Mouse (Mus musculus) CD4-positive naive resting alpha-beta T cell, adult 76 days (primary cell): Measurements from ENCODE around the gene Dkkl1. TPM values are rescaled to one million over a fixed set of nuclear protein-coding genes. Genes with fewer than 3 reads are reported as not detected.

ENCODE experiments used
- total RNA-seq: library from RNA; stranded (reverse); gene quantifications from one replicate; pipeline ENCODE4 v1.2.4, GENCODE M21; 2023

The Dkkl1 gene
- not detected for total RNA-seq

DNA sequence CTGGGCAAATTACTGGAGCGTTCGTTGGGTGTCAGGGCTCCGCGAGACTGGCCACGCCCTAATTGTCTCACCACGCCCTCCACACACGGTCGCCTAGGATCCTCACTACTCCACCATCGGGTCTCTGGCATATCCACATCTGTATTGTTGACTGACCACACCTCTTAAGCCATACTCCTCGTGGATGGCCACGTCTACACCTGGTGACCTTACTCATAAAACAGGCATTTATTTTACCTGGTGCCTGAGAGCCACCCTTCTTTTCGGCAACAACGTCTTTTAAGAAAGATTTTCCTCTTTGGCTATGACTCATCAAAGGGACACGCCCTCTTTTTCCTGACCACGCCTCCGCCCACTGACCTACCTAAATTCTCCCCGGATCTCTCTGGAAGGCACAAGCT is at the start of gene Dkkl1:
Gene Dkkl1 (minus strand): TSS at position 297 of the 401 bp plus-strand sequence.

DNA sequence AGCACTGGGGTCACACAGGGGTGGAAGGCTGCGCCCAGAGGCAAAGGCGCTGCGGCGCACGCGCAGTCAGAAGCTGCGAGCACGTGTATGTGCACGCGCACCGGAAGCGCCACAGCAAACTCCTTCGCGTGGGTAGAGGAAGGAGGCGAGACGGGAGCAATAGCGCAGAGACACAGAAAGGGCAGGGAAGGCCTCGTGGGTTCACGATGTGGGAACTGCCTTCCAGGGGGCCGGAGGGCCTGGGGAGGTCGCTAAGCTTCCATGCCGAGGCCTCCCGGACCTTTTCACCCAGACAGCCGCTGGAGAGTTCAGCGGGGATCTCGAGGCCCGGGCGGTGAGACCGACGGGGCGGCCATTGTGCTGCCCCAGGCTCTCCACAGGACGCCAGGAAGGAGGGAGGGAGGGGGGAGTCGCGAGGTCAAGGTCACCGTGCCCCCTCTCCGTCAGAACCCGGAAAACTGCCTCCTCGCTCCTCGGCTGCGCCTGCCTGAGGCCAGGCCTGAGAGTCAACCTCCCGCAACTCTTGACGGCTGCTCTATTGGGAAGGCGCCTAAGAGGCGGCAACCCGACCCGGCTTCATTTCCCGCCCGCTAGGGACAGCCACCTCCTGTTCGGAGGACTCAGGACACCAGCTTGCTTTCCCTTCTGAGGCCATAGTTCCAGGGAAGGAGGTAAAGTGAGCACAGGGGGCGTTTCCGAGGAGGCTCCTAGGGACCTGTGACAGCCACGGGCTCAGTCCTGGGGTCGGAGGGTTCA is 28.9 kb upstream of the Dkkl1 start, which contains the start of gene Slc6a16:
Gene Slc6a16 (plus strand): TSS at position 453 of the 756 bp plus-strand sequence.

DNA sequence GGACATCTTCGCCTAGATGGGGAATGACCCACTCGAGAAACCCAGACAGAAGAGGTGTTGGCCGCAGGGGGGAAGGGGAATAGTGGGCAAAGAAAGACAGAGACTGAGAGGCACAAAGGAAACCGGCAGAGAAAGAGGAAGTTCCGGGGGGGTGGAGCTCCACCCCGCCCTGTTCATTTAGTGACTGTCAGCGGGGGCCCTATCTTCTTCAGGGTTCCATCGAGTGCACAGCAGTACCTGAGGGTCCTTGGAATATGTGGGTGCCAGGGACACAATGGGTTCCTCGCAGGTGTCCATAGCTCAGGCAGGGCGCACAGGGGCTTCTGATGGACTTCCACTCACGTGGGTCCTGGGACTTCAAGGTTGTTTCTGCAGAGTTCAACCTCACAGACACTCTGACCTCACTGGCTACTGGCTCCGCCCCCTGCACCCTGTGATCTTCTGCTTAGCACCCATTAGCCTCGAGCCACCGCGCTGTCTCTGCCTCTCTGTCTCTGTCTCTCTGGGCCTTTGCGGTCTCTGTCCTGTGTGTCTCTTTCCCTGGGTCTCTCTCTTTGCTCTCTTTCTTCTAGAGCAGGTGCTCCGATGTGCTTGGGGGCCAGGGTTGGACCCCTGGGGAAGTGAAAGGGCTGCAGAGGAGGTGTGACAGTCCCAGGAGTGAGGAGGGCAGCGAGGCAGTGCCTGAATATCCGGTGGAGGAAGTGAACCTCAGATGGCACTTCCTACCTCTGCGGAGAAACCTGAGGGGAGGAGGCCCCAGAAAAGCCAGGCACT is 27.0 kb upstream of the Dkkl1 start, which contains the start of gene Cd37:
Gene Cd37 (minus strand): TSS at position 393 of the 774 bp plus-strand sequence.

DNA sequence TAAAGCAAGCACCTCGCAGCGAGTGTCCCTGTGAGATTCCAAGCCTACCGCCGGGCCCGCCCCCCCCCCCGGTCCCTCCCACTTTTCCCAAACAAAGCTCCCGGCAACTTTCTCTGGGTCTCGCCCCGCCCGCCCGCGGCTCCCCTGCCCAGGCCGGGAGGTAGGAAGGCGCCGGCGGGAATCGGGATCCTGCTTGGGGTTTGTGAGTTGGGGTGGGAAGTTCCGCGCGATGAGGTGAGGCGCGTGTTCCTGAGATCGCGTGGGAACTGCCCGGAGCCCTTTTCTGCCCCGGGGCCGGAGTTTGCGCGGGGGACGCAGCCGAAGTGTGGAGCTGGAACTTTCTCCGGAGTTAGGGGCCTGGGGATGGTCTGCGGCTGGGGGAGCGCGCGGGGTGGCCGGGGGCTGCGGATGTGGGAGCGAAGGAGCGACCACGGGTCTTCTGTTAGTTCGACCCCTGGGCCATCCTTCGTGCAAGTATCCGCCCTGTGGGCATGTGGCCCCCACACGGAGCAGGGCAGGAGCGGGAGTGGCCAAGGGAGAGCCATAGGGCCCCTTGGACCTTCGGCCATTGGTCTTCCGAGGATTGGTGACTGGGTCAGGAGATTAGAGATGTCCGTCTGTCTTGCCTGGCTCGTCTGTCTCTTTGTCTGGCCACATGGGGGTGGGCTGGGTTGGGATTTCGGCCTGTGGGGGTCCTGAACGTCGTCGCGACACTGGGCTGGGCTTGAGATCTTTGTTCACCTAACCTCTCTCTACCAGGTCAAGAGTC is 3.9 kb upstream of the Dkkl1 start, which contains the start of gene Tead2:
Gene Tead2 (plus strand): TSS at position 81 of the 769 bp plus-strand sequence.

DNA sequence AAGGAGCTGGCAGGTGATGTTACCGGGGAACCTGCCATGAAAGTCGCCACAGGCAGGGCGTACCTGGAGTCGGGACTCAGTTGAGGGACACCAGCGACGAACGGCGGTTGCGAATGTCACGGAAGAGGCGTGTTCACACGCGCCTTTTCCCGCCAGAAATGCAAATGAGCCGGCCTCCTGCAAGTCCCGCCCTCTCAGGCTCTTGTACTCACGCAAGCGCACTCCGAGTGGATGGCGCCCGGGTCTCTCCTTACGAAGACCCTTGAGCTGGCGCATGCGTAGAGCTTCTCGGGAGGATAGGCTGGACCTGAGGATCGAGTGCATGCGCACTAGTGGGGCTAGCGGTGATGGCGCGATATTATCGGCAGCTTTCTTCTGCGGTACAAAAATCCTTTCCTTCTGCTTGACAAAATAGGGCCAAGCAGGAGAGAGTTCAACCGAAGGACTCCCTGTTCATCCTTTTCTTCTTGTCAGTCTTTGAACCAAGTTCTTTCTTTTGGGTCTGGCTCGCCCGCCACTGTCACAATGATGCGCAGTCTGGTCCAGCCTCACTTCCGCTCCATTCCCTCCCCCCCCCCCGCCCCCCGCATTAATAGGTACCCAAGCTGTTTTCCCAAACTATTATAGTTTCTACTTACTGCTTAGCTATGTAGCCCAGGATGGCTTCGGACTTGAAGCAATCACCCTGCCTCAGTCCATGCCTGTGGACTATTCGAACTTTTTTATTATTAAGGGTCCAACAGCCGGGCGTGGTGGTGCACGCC is 7.4 kb downstream of the Dkkl1 start, which contains the start of gene Ccdc155:
Gene Ccdc155 (minus strand): TSS at position 513 of the 764 bp plus-strand sequence.

DNA sequence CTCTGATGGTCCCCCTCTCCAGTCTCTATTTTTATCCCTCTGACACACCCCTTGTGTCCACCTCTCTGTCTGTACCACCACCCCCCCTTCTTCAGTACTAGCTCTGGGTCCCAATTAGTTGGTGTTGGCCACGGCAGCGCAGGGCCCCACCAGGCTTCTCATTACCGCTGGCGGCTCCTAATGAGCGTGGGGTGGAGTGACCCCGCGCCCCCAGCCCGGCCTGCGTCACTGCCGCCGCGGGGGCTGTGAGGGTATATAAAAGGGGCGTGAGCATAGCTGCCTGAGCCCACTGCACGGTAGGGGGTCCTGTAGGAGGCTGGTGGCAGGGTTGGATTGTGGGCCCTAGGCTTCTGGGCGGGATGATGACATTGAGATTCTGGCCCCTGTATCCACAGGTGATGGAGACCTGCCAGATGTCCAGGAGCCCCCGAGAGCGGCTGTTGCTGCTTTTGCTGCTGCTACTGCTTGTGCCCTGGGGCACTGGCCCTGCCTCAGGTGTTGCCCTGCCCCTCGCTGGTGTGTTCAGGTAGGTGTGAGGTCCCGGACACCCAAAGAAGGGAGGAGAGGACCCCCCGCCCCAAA is 31.0 kb downstream of the Dkkl1 start, which contains the start of gene Pth2:
Gene Pth2 (plus strand): TSS at position 100 of the 582 bp plus-strand sequence.

DNA sequence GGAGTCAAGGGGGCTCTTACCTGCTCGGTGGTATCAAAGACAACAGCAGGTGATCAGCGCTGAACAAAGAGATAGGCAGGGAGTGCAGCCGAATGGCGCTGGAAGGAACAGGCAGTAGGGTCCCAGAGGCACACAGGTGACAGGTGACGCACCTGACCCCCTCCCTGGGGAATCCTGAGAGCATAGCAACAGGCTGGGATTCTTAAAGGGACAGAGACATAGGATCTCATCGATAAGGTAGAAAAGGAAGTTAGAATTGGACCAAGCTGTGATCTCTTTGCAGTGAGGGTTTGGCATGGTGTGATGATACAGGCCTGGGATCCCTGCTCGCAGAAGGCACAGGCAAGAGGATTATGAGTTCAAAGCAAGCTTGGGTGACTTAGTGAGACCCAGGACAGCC is 32.5 kb downstream of the Dkkl1 start, which contains the start of gene Gfy:
Gene Gfy (minus strand): TSS at position 101 of the 400 bp plus-strand sequence.

DNA sequence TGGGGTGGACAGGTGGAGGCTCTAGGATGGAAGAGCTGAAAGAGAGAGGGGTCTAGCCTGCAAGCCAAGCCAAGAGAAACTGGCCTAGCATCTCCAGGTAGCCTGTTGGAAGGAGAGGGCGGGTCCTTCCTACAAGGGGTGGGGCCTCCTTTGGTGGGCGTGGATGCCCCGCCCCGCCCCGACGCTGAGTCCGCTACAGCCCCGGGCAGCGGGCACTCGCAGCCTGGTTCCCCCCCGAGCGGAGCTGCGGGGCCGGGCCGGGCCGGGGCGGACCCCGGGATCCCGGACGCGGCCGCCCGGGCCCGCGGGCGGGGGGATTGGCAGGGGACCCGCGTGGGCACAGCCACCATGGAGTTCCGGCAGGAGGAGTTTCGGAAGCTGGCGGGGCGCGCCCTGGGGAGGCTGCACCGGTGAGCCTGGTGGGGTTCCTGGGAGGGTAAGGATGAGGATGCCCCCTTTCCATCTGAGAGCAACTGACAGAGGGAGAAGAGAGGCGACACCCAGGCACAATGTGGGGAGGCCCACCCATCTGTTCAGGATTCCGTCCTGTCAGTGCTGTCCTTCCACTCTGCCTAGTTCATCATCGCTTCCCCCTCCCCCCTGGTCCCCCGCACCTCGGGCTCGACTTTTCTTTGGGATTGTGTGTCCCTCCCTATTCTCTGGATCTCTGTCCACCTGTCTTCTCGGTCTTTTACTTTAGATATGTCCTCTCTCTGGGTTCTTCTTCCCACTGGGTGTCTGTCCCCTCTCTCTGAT is 48.0 kb downstream of the Dkkl1 start, which contains the start of gene Slc17a7:
Gene Slc17a7 (plus strand): TSS at position 215 of the 756 bp plus-strand sequence.

Other genes with a start within 250 kb of the Dkkl1 start
- gene Cpt1c, start 237.3 kb downstream of the Dkkl1 start, total RNA-seq: 0.76 TPM
- 116 TPM for gene Prmt1, start 225.6 kb downstream of the Dkkl1 start, total RNA-seq
- 134 TPM for gene Irf3, start 214.5 kb downstream of the Dkkl1 start, total RNA-seq
- gene Bcl2l12, start 213.4 kb downstream of the Dkkl1 start, total RNA-seq: 12.2 TPM
- gene Scaf1, start 195.8 kb downstream of the Dkkl1 start, total RNA-seq: 92.7 TPM
- gene Rras, start 194.2 kb downstream of the Dkkl1 start, total RNA-seq: 5.5 TPM
- 68.4 TPM for gene Prr12, start 159.3 kb downstream of the Dkkl1 start, total RNA-seq
- gene Nosip, start 149.7 kb downstream of the Dkkl1 start, total RNA-seq: 75.9 TPM
- 1.5 TPM for gene Prrg2, start 149.5 kb downstream of the Dkkl1 start, total RNA-seq
- 6.3 TPM for gene Rcn3, start 119.9 kb downstream of the Dkkl1 start, total RNA-seq
- 16.1 TPM for gene Fcgrt, start 108.3 kb downstream of the Dkkl1 start, total RNA-seq
- gene Rps11, start 87.7 kb downstream of the Dkkl1 start, total RNA-seq: 3,007 TPM
- gene Rpl13a, start 83.4 kb downstream of the Dkkl1 start, total RNA-seq: 5,416 TPM
- not detected for gene Gm45713, start 75.9 kb downstream of the Dkkl1 start, total RNA-seq
- gene Flt3l, start 75.7 kb downstream of the Dkkl1 start, total RNA-seq: 212 TPM
- gene Pih1d1, start 57.8 kb downstream of the Dkkl1 start, total RNA-seq: 31.0 TPM
- 51.1 TPM for gene Aldh16a1, start 57.6 kb downstream of the Dkkl1 start, total RNA-seq
- gene Slc17a7, start 48.2 kb downstream of the Dkkl1 start, total RNA-seq: not detected
- gene Gfy, start 32.6 kb downstream of the Dkkl1 start, total RNA-seq: not detected
- not detected for gene Pth2, start 31.2 kb downstream of the Dkkl1 start, total RNA-seq
- not detected for gene Ccdc155, start 7.3 kb downstream of the Dkkl1 start, total RNA-seq
- not detected for gene Tead2, start 3.6 kb upstream of the Dkkl1 start, total RNA-seq
- gene Cd37, start 27.0 kb upstream of the Dkkl1 start, total RNA-seq: 344 TPM
- not detected for gene Slc6a16, start 28.9 kb upstream of the Dkkl1 start, total RNA-seq
- not detected for gene Slc6a21, start 65.4 kb upstream of the Dkkl1 start, total RNA-seq
- 8.1 TPM for gene Trpm4, start 121.6 kb upstream of the Dkkl1 start, total RNA-seq
- gene Hrc, start 123.1 kb upstream of the Dkkl1 start, total RNA-seq: not detected
- gene Ppfia3, start 154.9 kb upstream of the Dkkl1 start, total RNA-seq: 0.26 TPM
- not detected for gene Lin7b, start 158.4 kb upstream of the Dkkl1 start, total RNA-seq
- gene Snrnp70, start 183.6 kb upstream of the Dkkl1 start, total RNA-seq: 741 TPM
- gene Kcna7, start 193.5 kb upstream of the Dkkl1 start, total RNA-seq: not detected
- not detected for gene Ntf5, start 201.5 kb upstream of the Dkkl1 start, total RNA-seq
- gene Lhb, start 208.7 kb upstream of the Dkkl1 start, total RNA-seq: not detected
- gene Gys1, start 222.7 kb upstream of the Dkkl1 start, total RNA-seq: 6.8 TPM
- gene Ruvbl2, start 225.9 kb upstream of the Dkkl1 start, total RNA-seq: 48.1 TPM
- gene Ftl1, start 247.7 kb upstream of the Dkkl1 start, total RNA-seq: 649 TPM